Mouse (Mus musculus): ENCODE measurements around the gene Heatr1. TPM values are rescaled to one million over a fixed set of nuclear protein-coding genes. Genes with fewer than 3 reads are reported as not detected.

Heatr1 gene
- polyA plus RNA-seq (2017; shearing (Covaris generic)): 10 to 100 TPM; 23.6 to 37.5 TPM

DNA sequence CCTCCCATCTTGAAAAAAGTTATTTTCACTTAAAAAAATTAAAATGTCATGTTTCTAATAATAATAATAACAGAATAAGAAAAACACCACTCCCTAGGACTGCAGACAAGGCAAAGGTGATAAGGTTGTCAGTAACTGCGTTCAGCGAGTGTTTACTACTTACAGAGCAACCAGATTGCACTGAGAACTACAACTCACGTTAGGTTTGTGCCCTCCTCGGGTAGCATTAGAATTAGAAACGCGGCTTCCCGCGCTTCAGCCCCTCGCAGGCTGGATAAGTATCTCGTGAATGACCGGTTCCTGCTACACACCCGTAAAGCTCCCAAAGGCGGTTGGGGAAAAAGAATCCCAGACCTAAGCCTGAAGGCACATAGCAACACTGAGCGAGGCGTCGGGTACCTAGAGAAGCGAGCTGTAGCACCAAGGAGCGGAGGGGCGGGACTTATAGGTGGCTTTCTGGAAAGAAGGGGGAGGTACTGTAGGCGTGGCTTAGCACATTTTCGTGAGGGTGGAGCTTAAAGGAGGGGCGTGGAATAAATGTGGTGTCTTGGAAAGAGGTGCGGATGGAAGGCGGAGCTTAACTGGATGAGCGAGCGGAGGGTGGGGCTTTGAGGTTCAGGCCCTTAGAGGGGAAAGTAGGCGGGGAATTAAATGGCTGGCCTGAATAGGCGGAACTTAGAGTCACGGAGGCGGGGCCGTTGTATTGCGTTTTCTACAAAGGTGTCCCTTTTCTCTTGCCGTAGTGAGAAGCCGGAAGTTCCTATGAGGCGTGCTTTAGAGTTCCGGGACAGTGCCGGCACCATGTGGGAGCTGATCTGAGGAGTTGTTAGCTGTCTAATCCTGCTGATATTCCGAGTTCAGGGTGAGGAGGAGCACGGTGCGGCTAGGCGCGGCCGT lies at the start of gene Heatr1:
Heatr1 (plus strand) TSS at position 419 of the 897 bp plus-strand sequence.
- peak; percentile 91 for ATAC-seq

DNA sequence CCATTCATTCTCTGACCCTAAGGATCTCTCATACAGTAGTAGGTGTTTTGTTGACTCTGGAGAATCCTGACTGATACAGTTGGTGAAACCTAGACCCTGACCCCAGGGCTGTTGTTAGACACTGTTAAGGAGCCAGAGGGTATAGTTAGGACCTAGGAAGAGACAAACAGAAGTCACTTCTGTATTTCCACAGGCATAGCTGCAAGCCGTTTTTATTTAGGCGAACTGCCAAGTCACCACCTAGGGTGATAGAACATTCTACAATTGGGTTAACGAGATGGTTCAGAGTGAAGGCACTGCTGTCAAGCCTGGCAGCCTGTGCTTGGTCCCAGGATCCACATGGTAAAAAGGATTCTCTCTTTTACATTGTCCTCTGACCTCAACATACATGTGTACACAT lies 48.0 kb upstream of the Heatr1 start:
- no peak for ATAC-seq

DNA sequence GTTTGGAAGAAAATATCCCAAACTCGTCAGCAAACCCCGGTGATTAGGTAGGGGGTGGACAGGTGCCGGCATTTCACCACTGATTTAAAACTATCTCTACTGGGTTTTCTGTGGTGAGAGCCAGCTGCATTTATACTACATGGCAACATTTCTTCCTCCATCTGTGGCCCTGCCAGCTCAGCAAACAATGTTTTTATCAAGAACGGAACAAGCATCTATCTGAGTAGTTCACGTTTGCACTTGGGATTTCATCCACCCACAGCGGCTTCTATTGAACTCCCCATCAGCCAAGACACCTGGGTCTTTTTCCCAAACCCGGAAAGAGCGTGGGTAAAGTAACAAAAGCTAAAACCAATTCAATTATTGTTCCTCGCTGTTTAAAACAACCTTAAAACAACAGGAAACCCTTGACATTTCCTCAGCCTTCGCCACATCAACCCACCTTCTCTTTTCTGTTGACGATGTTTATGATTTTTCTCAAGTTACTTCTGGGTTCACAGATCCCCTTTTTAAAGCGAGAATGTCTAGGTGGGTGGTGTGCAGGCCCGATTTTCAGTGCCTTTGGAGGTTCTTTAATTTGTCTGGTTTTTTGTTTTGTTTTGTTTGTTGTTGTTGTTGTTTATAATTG lies 45.5 kb upstream of the Heatr1 start:
- ATAC-seq: peak; percentile 51

DNA sequence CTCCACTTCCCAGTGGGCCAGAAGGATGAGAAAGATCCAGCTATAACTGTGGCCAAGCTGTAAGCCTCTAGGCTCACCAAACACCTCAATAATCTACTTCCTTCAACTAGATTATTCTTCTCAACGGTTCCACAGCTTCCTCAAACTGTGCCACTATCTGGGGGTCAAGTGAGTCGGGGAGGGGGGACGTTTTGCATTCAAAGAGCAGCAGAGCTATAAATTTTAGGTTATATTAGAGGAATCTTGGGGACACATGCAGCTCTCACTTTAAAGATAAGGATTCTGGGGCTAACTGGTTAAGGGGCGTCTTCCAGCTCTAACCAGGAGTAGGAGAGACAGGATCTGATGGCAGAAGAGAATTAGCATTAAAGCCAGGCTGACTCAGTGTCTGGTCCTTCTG lies 38.6 kb upstream of the Heatr1 start:
- no peak for ATAC-seq

DNA sequence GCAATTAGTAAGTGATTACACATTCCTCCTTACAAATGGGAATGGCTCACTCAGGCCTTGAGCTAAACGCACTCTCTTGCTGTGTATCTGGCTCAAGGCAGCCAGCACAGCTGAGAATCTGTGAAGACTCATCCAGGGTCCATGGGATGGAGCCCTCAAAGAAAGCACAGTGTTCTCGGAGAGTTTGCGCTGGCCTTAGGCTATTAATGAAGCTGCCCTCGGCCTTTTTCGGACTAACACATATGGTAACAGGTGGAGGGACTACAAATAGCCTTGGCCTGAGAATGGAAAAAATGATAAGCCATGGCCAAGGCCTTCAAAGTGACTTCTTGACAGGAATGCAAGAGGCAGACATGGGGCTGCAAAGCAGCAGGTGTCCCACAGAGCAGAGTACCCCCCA lies 37.3 kb upstream of the Heatr1 start:
- ATAC-seq: no peak

DNA sequence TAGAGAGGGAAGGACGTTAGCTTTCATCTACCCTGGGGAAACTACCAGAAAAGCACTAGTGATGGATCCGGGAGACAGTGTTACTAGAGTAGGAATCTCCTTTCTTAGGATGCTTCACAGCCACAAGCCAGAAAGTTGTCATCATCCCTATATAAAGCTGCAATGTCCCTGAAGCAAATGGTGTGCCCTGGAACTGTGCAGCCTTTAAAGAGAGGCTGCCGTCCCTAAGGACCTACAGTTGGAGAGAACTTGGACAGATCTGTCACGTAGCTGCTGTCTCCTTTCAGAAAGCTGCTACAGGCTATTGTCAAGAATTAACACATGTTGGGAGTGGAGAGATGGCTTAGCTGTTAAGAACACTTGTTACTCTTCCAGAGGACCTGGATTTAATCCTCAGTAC lies 33.3 kb upstream of the Heatr1 start:
- ATAC-seq: no peak

DNA sequence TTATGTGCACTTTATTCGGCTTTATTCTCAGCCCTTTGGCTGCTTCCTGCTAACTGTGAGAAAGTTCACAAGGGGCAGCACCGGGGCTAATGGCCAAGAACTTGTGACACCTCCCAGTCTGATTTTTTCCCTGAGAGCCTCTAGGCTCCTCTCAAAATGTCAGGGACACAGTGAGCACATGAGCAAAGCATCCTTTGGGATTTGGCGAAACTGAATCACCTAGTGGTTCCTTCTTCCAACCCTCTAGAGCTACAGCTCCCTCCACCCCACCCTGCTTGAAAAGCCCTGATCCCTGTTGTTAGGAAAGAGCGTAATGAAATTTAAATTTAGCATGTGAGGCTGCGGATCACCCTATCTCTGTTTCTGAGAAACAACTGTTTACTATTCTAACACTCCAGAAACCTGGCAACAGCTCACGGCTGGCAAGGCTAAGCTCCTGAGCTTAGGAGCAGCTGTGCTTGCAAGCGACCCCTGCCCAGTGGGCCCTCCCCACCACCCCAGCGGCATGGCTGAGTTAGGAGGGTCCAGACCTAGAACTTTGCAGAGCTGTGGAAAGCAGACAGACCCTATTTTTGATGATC lies 25.7 kb upstream of the Heatr1 start:
- ATAC-seq: no peak

DNA sequence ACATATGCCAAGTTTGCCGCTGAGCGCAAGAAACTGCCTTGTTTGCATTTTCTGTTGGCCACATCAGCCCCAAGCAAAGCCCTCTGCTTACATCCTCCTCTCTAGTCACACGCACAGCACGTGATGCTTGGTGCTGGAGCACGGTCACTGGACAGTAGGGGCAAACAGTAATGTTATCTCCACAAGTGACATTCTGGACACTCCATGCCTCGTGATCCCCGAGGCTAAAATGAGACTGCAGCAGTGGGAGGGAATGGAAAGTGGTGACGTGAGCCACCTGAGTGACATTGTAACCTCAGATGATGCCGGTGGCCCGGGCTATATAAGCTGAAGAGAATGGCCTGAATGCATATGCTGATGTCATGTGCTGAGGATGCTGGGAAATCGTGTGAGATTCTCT lies 24.9 kb upstream of the Heatr1 start:
- ATAC-seq: no peak

DNA sequence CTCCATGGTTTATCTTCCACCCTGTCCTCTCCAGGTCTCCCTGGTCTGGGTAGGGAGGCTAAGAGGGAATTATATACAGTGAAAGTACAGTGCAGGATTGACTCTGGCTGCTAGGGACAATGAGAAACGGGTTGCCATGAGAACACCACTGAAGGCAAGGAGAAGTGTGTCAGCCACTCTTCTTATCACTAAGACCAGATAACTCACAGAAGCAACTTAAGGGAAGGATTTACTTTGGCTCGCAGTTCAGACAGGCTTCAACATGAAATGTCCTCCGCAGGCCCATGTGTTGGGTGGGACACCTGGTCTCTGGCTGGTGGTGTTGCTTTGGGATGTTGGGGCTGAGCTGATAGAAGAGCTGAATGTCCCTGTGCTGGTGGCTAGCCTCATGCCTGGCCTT lies 22.1 kb upstream of the Heatr1 start:
- ATAC-seq: no peak

DNA sequence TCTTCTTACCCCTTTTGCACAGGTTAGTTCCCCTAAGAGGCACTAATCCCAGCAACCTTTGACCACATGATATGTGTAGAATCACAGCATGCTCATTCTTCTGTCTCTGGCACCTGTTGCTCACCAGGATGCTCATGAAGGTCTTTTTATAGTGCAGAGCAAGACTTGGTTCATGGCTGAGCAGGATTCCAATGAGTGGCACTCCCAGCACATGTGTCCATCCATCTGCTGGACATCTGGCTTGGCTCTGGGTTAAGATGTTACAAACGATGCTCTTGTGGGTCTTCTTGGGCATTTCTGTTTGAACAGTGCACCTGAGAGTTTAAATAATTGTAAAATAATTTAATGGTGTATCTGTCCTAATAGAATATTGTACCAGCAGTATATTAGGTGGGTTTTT lies 18.0 kb upstream of the Heatr1 start:
- ATAC-seq: no peak

DNA sequence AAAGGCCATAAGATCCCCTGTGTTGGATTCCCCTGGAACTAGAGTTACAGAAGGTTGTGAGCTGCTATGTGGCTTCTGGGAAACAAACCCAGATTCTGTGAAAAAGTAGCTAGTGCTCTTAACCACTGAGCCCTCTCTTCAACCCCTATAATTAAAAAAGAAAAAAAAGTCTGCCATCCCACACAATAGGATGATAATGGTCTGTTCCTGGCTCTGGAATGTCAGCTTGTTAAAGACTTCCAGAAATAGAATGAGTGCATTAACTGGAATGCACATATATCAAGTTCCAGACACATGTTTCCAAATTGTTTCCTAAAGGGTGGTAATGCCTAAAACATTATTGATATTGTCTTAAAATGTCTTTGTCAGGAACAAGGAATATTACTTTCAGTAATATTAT lies 10.0 kb upstream of the Heatr1 start:
- no peak for ATAC-seq

DNA sequence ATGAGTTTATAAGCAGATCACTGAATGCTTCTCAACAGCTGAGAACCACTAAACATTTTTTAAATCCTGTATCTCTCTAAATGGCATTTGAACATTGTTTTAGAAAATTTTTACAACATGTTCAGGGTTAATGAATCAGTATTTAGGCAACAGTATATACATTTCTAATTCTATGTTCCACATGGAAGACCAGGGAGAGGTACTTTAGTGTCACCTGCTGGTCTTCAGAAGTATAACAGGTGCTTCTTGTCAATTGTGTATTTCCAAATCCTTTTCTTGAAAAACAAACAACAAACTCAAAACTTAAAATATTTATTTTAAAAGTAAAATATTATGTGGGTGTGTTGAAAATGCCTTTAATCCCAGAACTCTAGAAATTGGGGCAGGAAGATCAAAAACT lies 8.5 kb upstream of the Heatr1 start:
- peak; percentile 85 for ATAC-seq

DNA sequence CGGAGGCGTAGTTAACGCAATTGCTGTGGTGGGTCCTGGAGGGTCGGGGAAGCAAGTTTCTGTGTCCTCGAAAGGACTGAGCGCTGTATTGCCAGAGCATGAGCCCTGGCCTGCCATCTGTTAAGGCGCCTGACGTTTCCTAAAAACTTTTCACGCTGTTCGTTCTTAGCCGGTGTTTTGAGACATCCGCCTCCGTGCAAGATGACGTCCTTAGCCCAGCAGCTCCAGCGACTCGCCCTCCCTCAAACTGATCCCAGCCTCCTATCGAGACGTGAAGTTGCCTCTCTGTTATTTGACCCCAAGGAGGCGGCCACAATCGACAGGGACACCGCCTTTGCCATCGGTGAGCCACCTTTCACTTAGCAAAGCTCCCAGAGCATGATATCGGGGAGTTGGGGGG lies 744 bp downstream of the Heatr1 start:
- peak; percentile 10 for ATAC-seq

DNA sequence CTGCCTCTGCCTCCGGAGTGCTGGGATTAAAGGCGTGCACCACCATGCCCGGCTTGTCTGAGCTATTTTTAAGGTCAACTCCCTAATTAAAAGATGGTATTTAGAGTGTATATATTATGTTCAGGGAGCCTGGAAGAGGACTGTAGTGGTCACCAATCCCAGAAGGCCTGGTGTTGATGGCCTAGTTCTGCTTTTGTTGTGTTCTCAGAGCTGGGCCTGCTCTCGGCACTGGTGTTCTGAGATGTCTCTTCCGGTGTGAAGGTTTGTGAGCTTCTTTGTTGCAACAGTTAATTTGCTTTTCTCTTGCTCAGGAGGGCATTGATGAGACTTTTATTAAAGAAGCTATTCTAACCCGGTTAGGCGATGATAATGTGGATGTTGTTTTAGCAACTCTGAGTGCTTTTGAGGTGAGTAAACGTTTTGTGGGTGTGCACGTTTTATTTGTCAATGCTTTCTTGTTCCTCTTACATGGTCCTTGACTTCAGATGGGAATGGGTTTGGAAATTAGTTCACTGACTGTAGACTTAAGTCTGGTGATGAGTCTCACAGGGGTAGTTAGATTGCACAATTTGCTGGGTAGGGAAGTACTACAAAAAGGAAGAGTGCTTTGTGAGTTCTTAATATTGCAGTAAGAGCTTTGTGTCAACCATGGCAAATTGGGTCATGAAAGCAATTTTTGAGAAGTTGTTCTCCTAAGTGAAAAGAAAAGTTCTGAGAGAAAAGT lies 13.7 kb downstream of the Heatr1 start:
- no peak for ATAC-seq

DNA sequence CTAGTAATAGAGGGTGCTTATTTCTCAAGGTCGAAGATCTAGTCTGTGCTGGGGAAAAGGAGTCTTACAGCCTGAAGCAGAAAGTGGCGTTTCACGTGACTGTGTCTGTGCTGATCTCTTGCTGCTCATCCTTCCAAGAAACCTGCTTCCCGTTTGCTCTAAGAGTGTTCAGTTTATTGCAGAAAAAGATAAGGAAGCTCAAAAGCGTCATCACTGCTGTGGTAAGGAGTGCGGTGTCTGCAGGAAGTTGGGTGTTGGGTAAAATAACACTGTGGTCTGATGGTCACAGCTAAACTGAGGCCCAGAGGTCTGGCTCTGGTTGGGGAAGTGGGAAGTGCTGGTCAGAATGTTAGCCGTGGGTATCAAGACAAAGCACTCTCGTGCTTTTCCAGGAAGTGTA lies 17.2 kb downstream of the Heatr1 start:
- ATAC-seq: no peak

DNA sequence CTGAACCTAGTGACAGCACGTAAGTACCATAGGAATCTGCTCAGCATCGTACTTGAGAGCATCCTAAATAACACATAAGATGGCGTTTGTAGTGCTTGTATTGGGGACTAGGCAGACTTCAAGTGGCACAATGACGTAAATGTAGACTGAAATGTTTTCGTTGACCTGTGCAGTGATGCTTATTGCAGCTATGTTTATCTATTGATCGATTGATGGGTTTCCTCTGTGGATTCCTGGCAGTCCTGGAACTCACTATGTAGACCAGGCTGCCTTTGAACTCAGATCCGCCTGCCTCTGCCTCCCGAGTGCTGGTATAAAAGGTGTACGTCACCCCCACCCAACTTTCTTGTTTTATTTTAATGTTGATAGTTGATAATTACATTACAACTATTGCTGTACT lies 25.8 kb downstream of the Heatr1 start:
- ATAC-seq: no peak

DNA sequence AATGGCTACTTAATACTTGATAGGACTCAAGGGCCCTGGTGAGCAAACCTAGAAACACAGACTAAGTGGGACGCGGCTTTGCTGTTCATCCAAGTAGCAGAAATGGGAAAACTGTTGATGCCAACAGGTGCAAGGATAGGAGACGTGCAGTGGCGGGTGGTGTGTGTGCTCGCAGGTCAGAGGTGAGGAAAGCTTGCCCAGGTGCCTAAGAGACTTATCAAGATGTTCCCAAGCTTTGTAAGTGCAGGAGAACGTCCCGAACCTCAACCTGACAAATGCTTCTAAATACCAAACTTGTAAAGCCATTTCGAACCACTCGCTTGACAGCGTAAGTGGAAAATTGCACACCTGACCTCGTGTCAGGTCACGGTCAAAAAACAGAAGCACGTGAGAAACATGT lies 33.7 kb downstream of the Heatr1 start:
- ATAC-seq: no peak

DNA sequence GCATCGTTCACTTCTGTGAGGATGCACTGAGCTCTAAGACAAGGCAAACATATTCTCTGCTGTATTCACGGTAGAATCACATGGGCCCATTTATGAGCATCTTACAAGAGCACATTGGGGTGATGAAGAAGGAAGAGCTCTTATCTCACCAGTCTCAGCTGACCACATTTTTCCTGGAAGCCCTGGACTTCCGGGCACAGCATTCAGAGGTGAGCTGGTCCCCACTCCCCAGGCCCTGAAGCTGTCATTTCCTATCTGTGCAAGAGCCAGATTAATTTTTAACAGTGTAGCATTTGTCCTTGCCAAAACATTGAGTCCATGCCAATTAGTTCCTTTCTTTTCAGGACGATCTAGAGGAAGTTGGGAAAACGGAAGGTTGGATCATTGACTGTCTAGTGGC lies 39.0 kb downstream of the Heatr1 start:
- ATAC-seq: no peak

DNA sequence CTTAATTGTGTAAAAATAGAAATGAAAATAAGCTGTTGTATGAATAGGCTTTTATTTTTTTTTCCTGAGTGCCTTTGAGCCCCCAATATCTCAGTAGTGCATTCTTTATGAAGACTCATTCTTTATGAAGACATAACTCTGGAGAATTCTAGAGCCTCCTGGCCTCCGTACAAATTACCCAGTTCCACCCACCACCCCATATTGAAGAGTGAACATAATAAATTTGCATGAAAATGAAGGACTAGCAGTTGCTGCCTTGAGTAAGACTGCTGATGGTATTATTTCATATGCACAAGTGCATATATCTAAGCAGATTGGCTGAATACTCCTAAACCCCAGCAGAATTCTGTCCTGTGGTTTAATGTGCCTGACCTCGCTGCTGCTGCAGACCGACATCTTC lies 44.8 kb downstream of the Heatr1 start:
- ATAC-seq: no peak

DNA sequence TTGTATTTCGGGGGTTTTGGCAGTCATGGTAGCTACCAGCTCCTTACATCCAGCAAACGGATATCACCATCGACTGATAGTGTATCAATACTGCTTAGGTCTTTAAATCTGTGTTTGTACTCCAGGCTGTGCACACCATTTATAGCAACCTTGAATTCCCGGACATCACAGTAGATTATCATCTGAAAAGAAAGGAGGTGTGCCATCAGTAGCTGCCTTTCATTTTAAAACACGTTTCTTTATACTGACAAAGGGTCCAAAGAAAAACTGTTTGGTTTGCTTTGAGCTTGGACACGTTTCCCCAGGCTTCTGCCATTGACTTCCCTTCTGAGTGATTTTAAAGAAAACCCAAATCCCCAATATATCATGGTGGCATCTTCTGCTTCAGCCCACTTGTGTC lies 46.0 kb downstream of the Heatr1 start:
- no peak for ATAC-seq

DNA sequence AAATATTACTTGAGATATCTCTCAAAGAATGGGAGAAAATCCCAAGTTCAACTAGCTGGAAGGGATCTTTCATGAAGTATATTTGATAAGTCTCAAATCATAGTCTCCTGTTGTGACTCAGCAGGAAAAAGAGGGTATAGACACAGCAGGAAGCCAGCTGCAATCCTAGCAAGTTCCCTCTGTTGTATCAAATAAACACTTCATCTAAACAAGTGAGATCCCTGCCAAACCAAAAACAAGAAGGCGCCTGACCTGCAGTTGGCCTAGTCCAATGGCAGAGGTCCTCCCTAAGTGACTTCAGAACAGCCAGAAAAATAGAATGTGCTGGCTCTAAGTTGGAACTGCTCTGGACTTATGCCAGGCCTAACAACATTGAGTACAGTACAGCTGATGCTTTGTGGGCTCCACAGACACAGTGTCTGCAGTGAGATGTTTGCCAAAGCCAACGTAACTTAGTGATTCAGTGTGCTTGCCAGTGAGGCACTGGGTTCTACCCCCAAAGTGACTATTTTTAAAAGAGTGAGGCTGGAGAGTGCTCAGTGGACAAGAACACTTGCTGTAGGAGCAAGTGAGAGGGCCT lies 47.3 kb downstream of the Heatr1 start:
- ATAC-seq: no peak

DNA sequence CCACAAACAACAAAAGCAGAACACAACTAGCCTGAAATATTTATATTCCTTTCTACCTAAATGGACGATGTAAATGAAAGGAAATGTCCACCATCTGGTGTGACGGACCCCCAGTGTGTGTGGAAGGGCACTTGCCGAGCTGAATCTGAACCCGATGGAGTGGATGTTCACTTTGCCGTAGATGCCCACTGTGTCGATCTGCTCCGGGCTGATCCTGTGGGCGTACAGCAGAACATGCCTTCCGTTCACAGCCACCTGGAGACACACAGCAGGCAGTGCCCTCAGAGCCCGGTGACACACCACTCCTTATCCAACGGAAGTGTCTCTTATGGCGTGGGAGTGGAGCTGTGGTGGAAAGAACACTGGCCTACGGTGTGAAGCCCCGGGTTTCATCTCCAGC lies 58.3 kb downstream of the Heatr1 start:
- no peak for ATAC-seq

Measured in CD4-positive, CD25-positive, alpha-beta regulatory T cell, adult 4 months (primary cell).